Mouse (Mus musculus): ENCODE measurements around the gene Lamp1.

Gene Lamp1

DNA sequence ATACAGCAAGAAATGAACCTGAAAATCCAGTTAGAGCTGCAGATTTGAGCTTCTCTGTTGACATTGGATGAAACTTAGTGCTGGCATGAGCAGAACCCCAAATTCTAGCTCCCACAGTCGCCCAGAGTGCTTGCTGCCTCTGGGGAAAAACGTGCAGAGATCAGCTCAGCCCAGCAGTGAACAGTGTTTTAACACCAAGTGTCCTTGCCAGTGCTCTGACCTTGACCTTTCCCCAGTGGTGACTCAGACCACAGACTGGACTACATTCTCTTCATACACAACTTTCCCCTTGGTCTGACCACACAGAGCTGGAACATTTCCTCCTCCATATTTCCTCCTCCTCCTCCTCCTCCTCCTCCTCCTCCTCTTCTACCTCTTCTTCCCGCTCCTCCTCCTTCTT, 43.1 kb downstream of the Lamp1 start:
- no peak for DNase-seq

DNA sequence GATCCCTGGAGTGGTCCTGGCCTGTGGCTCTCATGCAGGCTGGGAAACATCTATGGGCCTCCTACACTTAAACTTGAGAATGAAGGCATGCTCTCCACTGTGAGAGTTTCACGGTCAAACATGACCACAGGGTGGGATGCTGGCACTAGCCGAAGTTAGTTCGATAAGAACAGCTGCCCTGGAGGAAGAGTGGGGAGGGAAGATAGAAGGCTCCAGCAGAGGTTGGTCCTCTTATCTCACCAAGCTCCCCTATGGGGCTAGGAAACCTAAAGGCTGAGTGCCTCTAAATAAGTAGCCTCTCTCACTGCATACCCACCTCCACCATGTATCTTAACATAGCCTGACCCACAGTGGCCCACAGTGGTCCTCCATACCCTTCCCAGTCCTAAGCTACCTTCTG, 43.8 kb downstream of the Lamp1 start:
- no peak for DNase-seq

DNA sequence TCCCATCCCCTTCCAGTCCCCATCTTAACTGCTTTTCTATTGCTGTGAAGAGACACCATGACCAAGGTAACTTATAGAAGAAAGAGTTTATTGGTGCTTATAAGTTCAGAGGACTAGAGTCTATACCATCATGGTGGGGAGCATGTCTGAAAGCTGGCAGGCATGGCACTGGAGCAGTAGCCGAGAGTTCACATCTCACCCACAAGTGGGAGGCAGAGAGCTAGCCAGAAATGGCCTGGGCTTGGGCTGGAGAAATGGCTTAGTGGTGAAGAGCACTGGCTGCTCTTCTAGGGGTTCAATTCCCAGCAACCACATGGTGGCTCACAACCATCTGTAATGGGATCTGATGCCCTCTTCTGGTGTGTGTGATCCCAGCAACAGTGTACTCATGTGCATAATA, 44.5 kb downstream of the Lamp1 start:
- no peak for DNase-seq

DNA sequence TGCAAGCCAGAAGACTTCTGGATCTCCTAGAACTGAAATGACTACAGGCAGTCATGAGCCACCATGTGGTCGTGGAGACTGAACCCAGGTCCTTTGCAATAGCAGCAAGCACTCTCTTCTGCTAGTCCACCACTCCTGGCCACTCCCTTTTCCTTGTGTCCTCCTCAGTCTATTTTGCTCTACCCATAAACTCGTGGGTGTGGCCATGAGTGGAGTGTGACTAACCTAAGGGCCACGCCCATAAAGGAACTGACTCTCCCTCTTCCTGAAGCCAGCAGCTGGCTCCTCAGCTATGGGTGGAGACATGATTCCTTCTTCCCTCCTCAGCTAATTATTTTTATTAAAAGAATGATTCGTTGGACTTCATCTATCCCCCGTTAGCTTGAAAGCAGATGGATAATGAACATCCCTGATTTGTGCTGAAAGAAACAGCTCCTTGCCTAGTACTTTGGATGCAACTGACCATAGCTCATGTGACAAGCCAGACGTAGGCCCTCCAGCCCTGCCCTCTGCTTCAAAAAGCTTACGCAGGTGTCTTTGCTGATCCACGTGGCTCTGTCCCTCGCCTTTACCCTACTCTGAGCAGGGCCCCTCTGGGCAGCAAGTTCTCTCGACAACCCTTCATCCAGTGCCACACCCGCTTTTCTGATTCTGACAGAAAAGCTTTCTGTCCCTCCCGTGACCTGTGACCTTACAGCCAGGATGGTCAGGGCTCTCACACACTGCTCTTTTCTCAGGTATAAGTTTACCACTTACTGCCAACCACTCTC, 45.6 kb downstream of the Lamp1 start:
- no peak for DNase-seq

DNA sequence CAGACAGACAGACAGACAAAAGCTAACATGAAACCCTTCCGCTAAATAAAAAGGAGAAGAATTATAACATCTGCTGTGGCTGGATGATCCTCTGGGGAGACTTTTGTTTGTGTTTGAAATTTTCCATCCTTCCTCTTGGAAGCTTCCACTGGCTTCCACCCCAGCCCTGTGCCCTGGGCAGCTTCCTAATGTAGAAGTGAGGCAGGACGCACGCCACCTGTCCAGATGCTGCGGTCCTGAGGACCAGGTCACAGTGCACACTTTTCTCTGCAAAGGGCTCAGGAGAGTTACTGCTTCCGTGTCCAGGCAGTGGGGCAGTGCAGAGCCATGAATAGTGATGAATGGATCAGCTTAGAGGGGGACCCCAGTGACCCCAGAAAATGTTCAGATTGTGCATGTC, 46.4 kb downstream of the Lamp1 start:
- DNase-seq: no peak

DNA sequence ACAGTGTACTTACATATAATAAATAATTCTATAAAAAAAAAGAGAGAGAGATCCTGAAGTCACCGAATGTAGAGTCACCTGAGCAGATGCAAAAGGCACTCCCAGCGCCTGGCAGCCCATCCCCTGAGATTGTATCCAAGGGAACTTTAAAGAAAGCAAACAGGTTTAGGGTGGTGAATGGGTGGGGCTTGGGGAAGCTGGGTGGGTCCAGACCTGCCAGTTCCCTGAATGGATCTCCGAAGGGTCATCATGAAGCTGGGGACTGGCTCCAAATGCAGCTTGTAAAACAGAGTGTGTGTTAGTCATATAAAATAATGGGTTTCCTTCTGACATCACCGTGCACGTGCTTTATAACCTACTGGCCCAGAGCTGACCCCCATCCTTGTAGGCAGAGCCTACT, 47.3 kb downstream of the Lamp1 start:
- DNase-seq: no peak

DNA sequence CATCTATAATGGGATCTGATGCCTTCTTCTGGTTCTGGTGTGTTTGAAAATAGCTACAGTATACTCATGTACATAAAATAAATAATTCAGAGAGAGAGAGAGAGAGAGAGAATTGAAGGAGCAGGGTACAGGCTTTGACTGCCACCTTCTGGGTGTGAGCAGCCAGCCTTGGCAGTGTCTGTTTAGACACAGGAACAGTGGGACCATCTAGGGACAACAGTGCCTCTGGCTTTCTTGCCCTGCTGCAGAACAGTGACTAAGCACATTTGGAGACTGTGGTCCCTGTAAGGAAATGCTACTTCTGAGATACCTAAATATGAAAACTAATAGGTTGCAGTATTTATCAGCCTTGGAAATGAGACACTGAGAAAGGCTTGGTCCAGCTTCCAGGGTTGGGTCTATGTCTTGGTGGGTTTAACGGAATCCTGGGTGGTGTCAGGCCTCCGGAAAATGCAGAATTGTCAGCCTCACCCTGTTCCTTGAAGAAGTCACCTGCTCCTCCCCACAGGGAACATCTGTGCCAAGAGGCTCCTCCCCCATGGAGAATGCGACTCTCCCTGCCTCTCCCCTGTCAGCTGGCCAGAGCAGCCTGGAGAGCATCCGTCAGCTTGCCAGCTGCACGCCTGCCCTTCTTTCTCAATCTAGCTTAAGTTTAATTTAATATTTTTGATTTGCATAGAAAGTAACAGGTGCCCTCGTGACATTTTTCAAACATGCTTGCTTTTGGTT, 49.8 kb downstream of the Lamp1 start:
- peak in 1 of 2 experiments; percentile 30 for DNase-seq

DNA sequence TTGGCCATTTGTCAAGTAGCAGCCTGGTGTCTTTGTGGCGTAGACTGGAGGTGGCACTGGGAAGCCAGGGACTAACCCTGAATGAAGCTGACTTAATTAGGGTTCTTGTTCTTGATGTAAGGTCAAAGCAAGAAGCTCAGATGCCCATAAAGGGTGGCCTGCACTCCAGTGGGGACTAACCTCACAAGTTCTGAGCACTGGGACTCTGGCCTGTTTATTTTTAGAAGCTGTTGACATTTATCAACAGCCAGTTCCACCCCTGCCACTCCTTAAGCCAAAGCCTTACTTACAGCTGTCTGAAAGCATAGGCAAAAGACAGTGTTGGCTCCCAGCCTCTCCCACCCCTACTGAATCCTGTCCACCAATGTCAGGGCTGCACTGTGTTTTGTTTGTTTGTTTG, 50.8 kb downstream of the Lamp1 start:
- peak; percentile 26 to 41 for DNase-seq

DNA sequence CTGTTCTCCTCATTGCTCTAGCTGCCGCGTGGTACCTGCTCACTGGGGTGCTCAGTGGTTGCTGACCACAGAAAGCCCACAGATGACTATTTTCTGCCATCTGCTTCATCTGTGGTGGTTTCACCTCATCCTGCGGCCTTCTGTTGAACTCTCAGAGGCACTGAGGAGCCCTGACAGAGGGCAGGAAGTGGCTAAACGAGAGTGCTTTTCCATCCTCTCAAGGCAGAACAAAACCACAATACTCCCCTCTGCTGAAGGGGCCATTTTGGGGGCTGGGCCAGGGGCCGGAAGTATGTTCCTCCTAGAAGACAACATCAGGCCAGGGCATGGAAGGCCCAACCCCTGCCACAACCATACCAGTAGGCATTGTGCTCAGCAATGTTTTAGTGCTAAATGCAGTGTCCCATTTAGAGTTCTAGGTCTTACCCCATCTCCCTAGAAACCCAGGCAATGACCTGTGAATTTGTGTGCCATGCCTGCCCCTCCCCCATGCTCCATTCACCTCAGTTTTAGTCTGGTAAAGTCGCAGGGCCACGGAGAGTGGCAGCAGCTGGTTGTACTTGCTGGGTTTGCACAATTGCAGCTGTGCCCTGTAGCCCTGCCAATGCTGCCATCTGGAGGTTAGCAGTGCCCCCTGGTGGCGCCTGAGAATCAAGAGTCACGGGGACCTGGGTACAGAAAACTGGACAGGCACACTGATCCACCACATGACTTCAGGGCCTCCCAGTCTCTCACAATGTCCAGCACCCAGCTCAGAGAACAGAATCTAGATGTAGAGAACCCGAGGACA, 54.7 kb downstream of the Lamp1 start:
- peak; percentile 92 to 94 for DNase-seq

DNA sequence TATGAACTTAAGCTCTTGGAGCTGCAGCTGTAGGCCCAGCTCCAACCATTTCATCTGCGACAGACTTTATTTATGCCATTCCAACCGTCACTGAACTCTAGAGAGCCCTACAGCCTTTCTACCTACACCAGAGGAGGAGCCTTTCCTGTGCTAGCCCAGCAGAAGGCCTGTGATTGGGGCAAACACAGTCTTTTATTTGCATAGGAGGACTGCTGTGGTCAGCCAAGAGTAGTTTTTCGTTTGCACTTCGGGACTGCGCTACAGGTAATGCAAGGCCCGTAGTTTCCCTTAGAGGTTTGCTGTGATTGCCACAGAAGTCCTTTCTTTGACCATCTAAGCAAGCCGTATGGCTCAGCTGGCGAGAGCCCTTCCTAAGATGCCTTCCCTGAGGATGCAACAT, 57.4 kb downstream of the Lamp1 start:
- no peak for DNase-seq

DNA sequence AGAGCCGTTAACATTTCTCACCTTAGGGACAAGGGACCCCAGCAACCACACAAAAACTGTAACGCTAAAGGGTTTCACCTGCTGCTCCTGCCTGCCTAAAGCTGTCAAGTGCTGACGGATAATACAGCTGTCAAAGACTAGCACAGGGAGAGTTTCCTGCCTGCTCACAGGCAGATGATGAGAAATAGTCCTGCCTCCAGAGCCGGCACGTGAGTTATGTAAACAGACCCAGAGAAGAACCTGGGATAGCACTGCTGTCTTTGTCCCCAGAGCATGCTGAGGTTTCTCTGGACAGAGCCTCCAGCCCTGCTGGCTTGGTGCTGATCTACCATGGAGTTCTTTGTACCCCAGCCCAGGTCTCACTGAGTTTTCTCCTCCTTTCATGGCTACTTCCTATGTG, 58.1 kb downstream of the Lamp1 start:
- DNase-seq: no peak

DNA sequence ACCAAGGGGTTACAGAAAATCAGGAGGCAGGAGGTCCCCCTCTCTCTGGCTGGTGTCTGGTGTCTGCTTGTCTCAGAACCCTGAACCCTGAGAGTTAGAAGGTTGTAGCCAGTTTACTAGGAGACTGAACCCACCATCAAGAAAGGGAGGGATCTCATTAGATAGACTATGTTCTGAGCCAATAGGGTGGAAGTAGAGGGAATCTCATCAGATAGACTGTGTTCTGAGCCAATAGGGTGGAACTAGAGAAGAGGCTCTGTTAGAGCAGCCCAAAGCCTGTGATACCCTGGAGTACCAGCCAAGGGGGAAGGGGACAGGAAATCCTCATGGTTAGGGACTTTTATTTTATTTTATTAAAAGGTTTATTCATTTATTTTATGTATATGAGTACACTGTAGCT, 59.0 kb downstream of the Lamp1 start:
- DNase-seq: no peak

DNA sequence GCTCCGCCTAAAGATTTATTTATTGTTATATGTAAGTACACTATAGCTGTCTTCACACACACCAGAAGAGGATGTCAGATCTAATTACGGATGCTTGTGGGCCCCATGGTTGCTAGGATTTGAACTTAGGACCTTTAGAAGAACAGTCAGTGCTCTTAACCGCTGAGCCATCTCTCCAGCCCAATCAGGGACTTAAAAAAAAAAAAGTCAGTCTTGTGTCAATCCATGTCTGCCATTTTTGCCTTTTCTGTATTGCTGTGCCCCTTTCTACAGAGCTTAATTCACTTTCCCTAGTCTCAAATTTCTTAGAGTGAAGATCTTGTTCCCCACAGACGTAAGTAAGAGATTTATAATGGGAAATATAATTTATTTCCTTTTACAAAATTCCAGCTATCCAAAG, 59.5 kb downstream of the Lamp1 start:
- no peak for DNase-seq

DNA sequence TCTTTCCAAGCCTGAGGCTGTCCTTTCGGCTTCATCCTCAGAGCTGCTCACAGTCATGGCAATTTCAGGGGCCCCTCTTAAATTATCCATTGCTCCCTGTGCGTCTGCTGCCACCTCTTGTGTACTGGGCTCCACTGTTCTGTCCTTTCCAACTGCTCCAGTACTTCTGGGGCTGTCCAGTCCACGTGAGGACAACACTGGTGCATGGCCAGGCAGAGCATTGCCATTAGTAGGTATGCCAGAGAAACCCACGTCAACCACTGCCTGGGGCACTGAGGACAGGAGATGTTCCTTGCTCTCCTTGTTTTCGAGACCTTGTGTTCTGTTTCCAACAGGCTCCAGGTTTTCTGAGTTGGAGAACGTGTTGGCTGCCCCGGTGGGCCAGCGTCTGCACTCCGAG, 65.5 kb downstream of the Lamp1 start:
- DNase-seq: no peak
